Mouse (Mus musculus): ENCODE measurements around the gene Aspscr1. TPM values are rescaled to one million over a fixed set of nuclear protein-coding genes. Genes with fewer than 3 reads are reported as not detected.

Aspscr1 gene
- polyA plus RNA-seq, 1 experiment from 2014 or later = 129 TPM

DNA sequence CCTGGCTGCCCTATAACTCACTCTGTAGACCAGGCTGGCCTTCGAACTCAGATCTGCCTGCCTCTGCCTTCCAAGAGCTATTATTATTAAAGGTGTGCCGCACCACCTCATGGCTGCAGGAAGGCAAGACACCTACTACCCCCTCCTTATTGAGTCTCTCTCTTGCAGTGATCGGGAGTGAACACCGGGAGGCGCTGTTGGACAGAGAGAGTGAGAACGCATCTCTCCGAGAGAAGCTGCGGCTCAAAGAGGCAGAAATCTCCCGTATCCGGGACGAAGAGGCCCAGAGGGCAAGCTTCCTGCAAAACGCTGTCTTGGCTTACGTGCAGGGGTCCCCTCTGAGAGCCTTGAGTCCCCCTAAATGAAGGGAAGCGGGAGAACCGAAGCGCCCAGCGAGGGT, 47.7 kb downstream of the Aspscr1 start:
- Histone ChIP-seq H3K9me3 (ENCODE audit: control insufficient read depth, low read length) (no peaks in the 10 kb centered on the region), H3K4me1 (replicated peaks; ENCODE audit: control insufficient read depth, insufficient read depth, low read length) (peaks cover 9% of the 10 kb centered on the region), H3K27me3 (ENCODE audit: control insufficient read depth, insufficient read depth, low read length) (peaks cover 10% of the 10 kb centered on the region), H3K4me3 (ENCODE audit: low read depth, low read length) (peak overlapping the region; percentile 59), H3K4me2 (ENCODE audit: low read depth, low read length, severe bottlenecking) (peak overlapping the region; percentile 99), H3K27ac (ENCODE audit: low read depth, low read length) (peak overlapping the region; percentile 12; the same call in 1 of the 2 replicates), H3K36me3 (ENCODE audit: control insufficient read depth, insufficient read depth, low read length) (no peaks in the 10 kb centered on the region; the same call in none of the 2 replicates), H3K9ac (ENCODE audit: low read length) (peak overlapping the region; percentile 78)
- DNase-seq (ENCODE audit: low spot score) = peak; percentile 95
- ATAC-seq (replicated peaks; ENCODE audit: low FRiP score) = no peak
- WGBS = 8% methylated on average over 17 of the region's 17 CpGs

DNA sequence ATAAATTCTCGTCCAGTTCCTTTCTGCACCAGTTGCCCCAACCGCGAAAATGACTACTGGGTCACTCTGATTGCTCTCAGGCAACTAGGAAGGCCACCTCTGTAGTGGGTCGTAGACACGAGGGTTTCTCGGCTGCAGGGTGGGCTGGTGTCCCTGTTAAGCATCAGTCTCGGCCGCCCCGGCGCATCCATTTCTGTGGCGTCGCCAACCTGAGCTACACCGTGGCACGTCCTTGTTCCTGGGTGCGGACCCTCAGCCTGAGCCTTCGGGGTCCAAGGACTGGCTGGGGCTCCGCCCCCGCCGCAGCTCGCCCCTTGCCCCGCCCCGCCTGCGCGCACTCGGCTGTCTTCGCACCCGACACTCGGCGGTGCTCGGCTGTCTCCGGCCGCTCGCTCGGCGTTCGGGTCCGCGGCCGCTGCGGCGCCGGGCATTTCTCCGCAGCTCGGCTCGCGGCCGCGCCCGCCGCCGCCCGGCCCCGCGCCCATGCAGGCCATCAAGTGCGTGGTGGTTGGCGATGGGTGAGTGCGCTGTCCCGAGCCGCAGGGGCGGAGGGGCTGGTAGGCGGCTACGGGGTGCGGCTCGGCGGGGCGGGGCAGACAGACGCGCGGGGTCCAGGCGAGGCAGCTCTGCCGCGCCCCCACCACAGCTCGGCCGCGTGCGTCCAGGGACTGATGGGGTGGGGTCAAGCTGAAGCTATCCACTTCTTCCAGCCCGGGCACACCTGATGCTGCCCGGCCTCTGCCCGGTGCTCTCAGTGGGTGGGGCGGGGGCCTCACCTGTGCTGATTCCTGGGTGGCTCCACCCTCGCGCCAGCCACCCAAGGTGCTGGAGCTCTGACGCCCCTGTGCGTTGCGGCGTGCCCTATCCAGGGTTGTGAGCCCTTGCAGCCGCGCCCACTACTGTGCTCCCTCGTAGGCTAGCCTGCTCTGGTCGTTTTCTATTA, 48.6 kb downstream of the Aspscr1 start, which contains the start of gene Rac3:
Gene Rac3, plus strand, starts transcription at position 347 of the 943 bp plus-strand sequence.
- Histone ChIP-seq H3K36me3 (ENCODE audit: control insufficient read depth, insufficient read depth, low read length) (no peaks in the 10 kb centered on the region; the same call in none of the 2 replicates), H3K4me1 (replicated peaks; ENCODE audit: control insufficient read depth, insufficient read depth, low read length) (peaks cover 9% of the 10 kb centered on the region), H3K4me3 (ENCODE audit: low read depth, low read length) (peak within 1 kb of the TSS; percentile 59), H3K27me3 (ENCODE audit: control insufficient read depth, insufficient read depth, low read length) (peaks cover 10% of the 10 kb centered on the region), H3K9ac (ENCODE audit: low read length) (peak within 1 kb of the TSS; percentile 78), H3K4me2 (ENCODE audit: low read depth, low read length, severe bottlenecking) (peak within 1 kb of the TSS; percentile 99), H3K9me3 (ENCODE audit: control insufficient read depth, low read length) (no peaks in the 10 kb centered on the region), H3K27ac (ENCODE audit: low read depth, low read length) (peak within 1 kb of the TSS; percentile 12; the same call in 1 of the 2 replicates)
- peak; percentile 89 for DNase-seq (ENCODE audit: low spot score)
- peak; percentile 86 for ATAC-seq (replicated peaks; ENCODE audit: low FRiP score)
- WGBS = under 1% methylated on average over 88 of the region's 90 CpGs

DNA sequence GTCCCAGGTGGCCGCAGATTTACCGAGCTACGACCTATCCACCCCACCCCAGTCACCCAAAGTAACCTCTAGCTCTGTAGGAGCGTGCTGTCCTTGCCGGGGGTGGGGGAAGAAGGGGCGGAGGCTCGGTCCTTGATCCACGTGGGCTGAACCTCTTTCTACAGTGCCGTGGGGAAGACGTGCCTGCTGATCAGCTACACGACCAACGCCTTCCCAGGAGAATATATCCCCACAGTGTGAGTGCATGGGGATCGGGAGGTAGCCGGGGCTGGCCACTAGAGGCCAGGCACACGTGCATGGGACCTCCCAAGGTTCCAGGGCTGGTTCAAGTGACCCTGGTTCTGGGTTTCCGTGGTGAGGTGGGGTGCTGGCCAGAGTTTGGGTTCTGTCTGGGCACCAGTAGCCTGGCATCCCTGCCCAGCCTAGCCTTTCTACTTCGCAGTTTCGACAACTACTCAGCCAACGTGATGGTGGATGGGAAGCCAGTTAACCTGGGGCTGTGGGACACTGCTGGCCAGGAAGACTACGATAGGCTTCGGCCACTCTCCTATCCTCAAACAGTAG, 49.4 kb downstream of the Aspscr1 start:
- peak; percentile 1; the same call in 1 of the 2 replicates for ATAC-seq (replicated peaks; ENCODE audit: low FRiP score)
- peak overlapping the region; percentile 59 for H3K4me3 ChIP-seq (ENCODE audit: low read depth, low read length)
- H3K27me3 ChIP-seq (ENCODE audit: control insufficient read depth, insufficient read depth, low read length) = peaks cover 10% of the 10 kb centered on the region
- H3K9me3 ChIP-seq (ENCODE audit: control insufficient read depth, low read length) = no peaks in the 10 kb centered on the region
- DNase-seq (ENCODE audit: low spot score) = peak; percentile 56
- H3K4me1 ChIP-seq (replicated peaks; ENCODE audit: control insufficient read depth, insufficient read depth, low read length) = peaks cover 12% of the 10 kb centered on the region
- H3K4me2 ChIP-seq (ENCODE audit: low read depth, low read length, severe bottlenecking) = peak overlapping the region; percentile 99
- 19% methylated on average over 21 of the region's 21 CpGs for WGBS
- H3K27ac ChIP-seq (ENCODE audit: low read depth, low read length) = no peak overlapping the region
- peak overlapping the region; percentile 78 for H3K9ac ChIP-seq (ENCODE audit: low read length)
- no peaks in the 10 kb centered on the region; the same call in none of the 2 replicates for H3K36me3 ChIP-seq (ENCODE audit: control insufficient read depth, insufficient read depth, low read length)

DNA sequence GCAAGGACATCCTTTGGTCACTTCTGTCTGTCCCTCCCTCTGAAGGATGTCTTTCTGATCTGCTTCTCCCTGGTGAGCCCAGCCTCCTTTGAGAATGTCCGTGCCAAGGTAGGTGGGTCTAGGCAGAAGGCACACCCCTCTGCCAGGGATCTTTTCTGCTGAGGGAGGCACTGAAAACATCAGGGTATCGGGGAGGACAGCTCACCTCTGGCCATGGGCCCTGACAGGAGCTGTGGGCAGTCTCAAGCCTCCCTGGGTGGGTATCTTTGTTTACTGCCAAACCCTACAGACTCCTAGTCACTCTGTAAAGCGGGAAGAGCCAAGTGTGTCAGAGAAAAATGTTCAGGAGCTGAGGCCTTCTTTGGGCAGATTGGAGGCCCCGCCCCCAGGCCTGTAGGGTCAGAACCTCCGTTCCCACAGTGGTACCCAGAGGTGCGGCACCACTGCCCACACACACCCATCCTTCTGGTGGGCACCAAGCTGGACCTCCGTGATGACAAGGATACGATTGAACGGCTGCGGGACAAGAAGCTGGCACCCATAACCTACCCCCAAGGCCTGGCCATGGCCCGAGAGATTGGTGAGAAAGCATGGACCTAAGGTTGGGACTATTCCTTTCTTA, 50.1 kb downstream of the Aspscr1 start:
- no peak for ATAC-seq (replicated peaks; ENCODE audit: low FRiP score)
- no peak overlapping the region for H3K27ac ChIP-seq (ENCODE audit: low read depth, low read length)
- H3K27me3 ChIP-seq (ENCODE audit: control insufficient read depth, insufficient read depth, low read length) = peaks cover 10% of the 10 kb centered on the region
- H3K4me1 ChIP-seq (replicated peaks; ENCODE audit: control insufficient read depth, insufficient read depth, low read length) = peaks cover 12% of the 10 kb centered on the region
- H3K9me3 ChIP-seq (ENCODE audit: control insufficient read depth, low read length) = no peaks in the 10 kb centered on the region
- no peak overlapping the region for H3K4me2 ChIP-seq (ENCODE audit: low read depth, low read length, severe bottlenecking)
- WGBS = 85% methylated on average over 11 of the region's 11 CpGs
- H3K4me3 ChIP-seq (ENCODE audit: low read depth, low read length) = no peak overlapping the region
- H3K36me3 ChIP-seq (ENCODE audit: control insufficient read depth, insufficient read depth, low read length) = no peaks in the 10 kb centered on the region; the same call in 1 of the 2 replicates
- H3K9ac ChIP-seq (ENCODE audit: low read length) = no peak overlapping the region
- no peak for DNase-seq (ENCODE audit: low spot score)

DNA sequence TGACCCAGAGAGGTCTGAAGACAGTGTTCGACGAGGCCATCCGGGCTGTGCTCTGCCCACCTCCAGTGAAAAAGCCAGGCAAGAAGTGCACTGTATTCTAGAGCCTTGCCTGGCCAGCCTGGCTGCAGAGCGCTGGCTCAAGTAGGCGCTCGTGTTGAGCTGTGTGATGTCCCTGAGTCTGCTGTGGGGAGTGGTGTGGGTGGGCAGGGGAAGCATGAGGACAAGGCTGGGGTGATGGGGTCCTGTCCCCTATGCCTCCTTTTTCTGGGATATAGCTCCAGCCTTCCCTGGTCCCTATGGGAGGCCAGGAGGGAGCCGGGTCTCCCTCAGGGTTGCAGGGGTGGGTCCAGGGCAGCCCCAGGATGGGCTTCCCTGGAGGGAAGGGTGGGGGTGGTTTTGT, 50.7 kb downstream of the Aspscr1 start:
- Histone ChIP-seq H3K4me2 (ENCODE audit: low read depth, low read length, severe bottlenecking) (no peak overlapping the region), H3K36me3 (ENCODE audit: control insufficient read depth, insufficient read depth, low read length) (no peaks in the 10 kb centered on the region; the same call in 1 of the 2 replicates), H3K9me3 (ENCODE audit: control insufficient read depth, low read length) (no peaks in the 10 kb centered on the region), H3K27ac (ENCODE audit: low read depth, low read length) (no peak overlapping the region), H3K9ac (ENCODE audit: low read length) (no peak overlapping the region), H3K4me3 (ENCODE audit: low read depth, low read length) (no peak overlapping the region), H3K27me3 (ENCODE audit: control insufficient read depth, insufficient read depth, low read length) (peaks cover 10% of the 10 kb centered on the region), H3K4me1 (replicated peaks; ENCODE audit: control insufficient read depth, insufficient read depth, low read length) (peaks cover 12% of the 10 kb centered on the region)
- DNase-seq (ENCODE audit: low spot score) (no peak), ATAC-seq (replicated peaks; ENCODE audit: low FRiP score) (no peak)
- 87% methylated on average over 7 of the region's 7 CpGs for WGBS

DNA sequence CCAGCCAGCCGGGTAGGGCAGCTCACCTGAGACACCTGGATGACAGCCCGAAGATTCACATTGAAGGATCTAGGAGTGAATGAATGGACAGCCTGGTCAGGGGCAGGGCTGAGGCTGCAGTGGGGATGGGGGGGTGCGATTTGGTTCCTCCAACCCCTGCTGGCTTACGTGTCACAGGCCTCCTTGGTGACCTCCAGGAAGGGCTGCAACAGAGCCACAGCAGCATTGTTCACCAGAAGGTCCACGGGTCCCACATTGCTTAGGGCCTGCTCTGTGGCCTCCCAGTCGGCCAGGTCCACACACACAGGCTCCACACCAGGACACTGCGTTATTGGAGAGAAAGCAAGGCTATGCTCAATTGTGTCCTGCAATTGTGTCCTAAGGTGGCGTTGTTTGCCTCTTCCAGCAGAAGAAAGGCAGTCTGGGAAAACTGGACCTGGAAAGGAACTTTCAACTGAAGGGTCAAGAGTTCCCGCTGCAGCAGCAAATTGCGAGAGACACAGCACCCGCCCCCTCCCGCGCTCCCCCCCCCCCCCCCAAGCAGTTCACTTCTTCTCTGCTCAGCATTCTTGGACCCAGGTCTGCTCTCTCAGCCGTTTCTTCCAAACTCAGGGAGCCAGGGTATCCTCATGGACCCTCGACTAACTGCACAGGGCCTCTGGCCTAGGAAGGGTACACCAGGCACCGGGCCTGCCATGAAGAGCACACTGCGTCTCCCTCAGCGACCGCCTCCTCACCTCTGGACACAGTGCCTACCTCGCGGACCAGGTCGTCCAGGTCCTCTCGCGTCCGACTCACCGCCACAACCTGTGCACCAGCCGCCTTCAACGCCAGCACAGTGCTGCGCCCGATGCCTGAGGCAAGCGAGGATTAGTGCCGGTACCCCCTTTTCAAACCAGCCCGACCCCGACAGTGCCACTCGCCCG, 53.7 kb downstream of the Aspscr1 start:
- WGBS = 17% methylated on average over 33 of the region's 36 CpGs
- Histone ChIP-seq H3K27me3 (ENCODE audit: control insufficient read depth, insufficient read depth, low read length) (peaks cover 10% of the 10 kb centered on the region), H3K4me3 (ENCODE audit: low read depth, low read length) (peak overlapping the region; percentile 50)

DNA sequence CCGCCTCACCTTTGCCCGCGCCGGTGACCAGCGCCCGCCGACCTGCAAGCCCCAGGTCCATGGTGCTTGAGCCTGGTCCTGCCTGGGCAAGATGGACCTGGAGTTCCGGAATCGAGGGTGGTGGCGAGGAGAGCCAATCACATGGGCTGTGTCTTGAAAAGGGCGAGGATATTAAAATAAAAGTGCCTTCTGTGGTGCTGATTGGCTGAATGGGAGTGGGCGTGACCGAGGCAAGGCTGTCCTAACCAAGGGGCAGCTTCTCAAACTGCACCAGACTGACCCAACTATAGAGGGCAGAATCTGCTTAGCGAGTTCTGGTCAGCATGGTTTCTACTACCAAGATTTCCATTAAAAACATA, 54.4 kb downstream of the Aspscr1 start, which contains the start of gene Dcxr:
Gene Dcxr, minus strand, starts transcription at position 113 of the 359 bp plus-strand sequence.
- ATAC-seq (replicated peaks; ENCODE audit: low FRiP score) = peak; percentile 88
- H3K4me1 ChIP-seq (replicated peaks; ENCODE audit: control insufficient read depth, insufficient read depth, low read length) = peaks cover 3% of the 10 kb centered on the region; the same call in 1 of the 2 replicates
- under 1% methylated on average over 14 of the region's 14 CpGs for WGBS
- H3K9me3 ChIP-seq (ENCODE audit: control insufficient read depth, low read length) = no peaks in the 10 kb centered on the region
- no peak within 1 kb of the TSS for H3K27ac ChIP-seq (ENCODE audit: low read depth, low read length)
- DNase-seq (ENCODE audit: low spot score) = peak; percentile 88
- H3K4me2 ChIP-seq (ENCODE audit: low read depth, low read length, severe bottlenecking) = peak within 1 kb of the TSS; percentile 87
- no peaks in the 10 kb centered on the region for H3K36me3 ChIP-seq (ENCODE audit: control insufficient read depth, insufficient read depth, low read length)
- peak within 1 kb of the TSS; percentile 48 for H3K9ac ChIP-seq (ENCODE audit: low read length)
- H3K4me3 ChIP-seq (ENCODE audit: low read depth, low read length) = peak within 1 kb of the TSS; percentile 50
- H3K27me3 ChIP-seq (ENCODE audit: control insufficient read depth, insufficient read depth, low read length) = peaks cover 4% of the 10 kb centered on the region

More for the DNA sequence above, 53.7 kb downstream of the Aspscr1 start:
- H3K36me3 ChIP-seq (ENCODE audit: control insufficient read depth, insufficient read depth, low read length) = no peaks in the 10 kb centered on the region
- peak; percentile 47 for ATAC-seq (replicated peaks; ENCODE audit: low FRiP score)
- H3K9ac ChIP-seq (ENCODE audit: low read length) = peak overlapping the region; percentile 48
- H3K4me1 ChIP-seq (replicated peaks; ENCODE audit: control insufficient read depth, insufficient read depth, low read length) = peaks cover 9% of the 10 kb centered on the region
- H3K27ac ChIP-seq (ENCODE audit: low read depth, low read length) = no peak overlapping the region
- no peaks in the 10 kb centered on the region for H3K9me3 ChIP-seq (ENCODE audit: control insufficient read depth, low read length)
- DNase-seq (ENCODE audit: low spot score) = no peak
- peak overlapping the region; percentile 87 for H3K4me2 ChIP-seq (ENCODE audit: low read depth, low read length, severe bottlenecking)

All from forebrain, embryonic 11.5 days (tissue).